Mouse (Mus musculus) ES-Bruce4 (cell line): Measurements from ENCODE around the gene Foxs1. TPM values are rescaled to one million over a fixed set of nuclear protein-coding genes. Genes with fewer than 3 reads are reported as not detected.

Experiments
- H3K27ac ChIP-seq: 2 replicates; pipeline ENCODE4 v1.5.1; 2012; ENCODE audit warnings: low read length, inconsistent platforms; ENCODE audit not compliant: insufficient read depth
- H3K27me3 ChIP-seq: 2 replicates; pipeline ENCODE4 v1.6.1; 2012; ENCODE audit warnings: mild to moderate bottlenecking, low read length, inconsistent platforms; ENCODE audit not compliant: control insufficient read depth, poor library complexity, insufficient read depth, severe bottlenecking
- H3K36me3 ChIP-seq: 2 replicates; pipeline ENCODE4 v1.6.1; 2012; ENCODE audit warnings: inconsistent platforms, mild to moderate bottlenecking, low read length, moderate library complexity; ENCODE audit not compliant: control insufficient read depth, poor library complexity, insufficient read depth, severe bottlenecking
- H3K4me1 ChIP-seq: one replicate; pipeline ENCODE4 v1.8.1; 2011; ENCODE audit warnings: low read length; ENCODE audit not compliant: control insufficient read depth, insufficient read depth
- H3K4me3 ChIP-seq: 2 replicates; pipeline ENCODE4 v1.5.1; 2011; ENCODE audit warnings: low read depth, mild to moderate bottlenecking, low read length
- H3K9ac ChIP-seq: 2 replicates; pipeline ENCODE4 v1.6.1; 2012; ENCODE audit warnings: low read depth, mild to moderate bottlenecking, inconsistent platforms; ENCODE audit not compliant: poor library complexity, severe bottlenecking
- H3K9me3 ChIP-seq: replicated peaks from 2 replicates; pipeline ENCODE4 v1.6.1; 2012; ENCODE audit warnings: mild to moderate bottlenecking, low read length, inconsistent platforms; ENCODE audit not compliant: control insufficient read depth, poor library complexity, insufficient read depth, severe bottlenecking
- CTCF ChIP-seq: IDR thresholded peaks from one replicate; pipeline ENCODE4 v1.8.1; 2011; ENCODE audit warnings: low read depth, low read length
- EP300 ChIP-seq: IDR thresholded peaks from 2 replicates; pipeline ENCODE4 v1.6.1; 2011; ENCODE audit warnings: low read depth, low read length; ENCODE audit not compliant: insufficient read depth
- POLR2A ChIP-seq: IDR thresholded peaks from one replicate; pipeline ENCODE4 v1.8.1; 2011; ENCODE audit warnings: low read length; ENCODE audit not compliant: insufficient read depth
- polyA plus RNA-seq: library from polyadenylated mRNA; stranded (reverse); fragments of >200 nt; gene quantifications from 2 replicates; pipeline ENCODE4 v1.2.4, GENCODE M21; 2011; ENCODE audit warnings: low read depth; ENCODE audit not compliant: missing spikeins, insufficient read depth, insufficient read length

Foxs1 gene
- not detected in 2 replicates for polyA plus RNA-seq

DNA sequence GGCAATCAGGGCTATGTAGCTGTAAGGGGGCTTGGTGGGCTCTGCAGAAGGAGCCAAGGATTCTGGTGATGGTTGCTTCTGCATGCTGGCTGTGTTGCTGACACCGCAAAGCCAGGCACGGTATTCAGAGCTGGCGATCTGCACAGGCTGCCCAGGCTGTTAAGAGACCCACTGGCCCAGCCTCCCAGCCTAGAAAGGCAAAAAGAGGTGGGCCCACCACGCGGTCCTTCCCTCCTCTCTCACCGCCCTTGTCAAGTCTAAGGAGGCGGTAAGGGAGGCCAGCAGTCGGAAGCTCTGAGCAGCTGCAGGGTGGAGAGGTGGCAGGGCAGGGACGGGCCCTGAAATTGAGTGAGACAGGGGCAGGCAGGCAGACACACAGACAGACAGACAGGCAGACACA is at the start of gene Foxs1:
Gene Foxs1, minus strand, starts transcription at position 161 of the 400 bp plus-strand sequence.
- Histone ChIP-seq H3K4me3 (peak within 1 kb of the TSS; percentile 16; the same call in 1 of the 2 replicates), H3K27me3 (no peaks in the 10 kb centered on the region), H3K27ac (no peak within 1 kb of the TSS), H3K36me3 (no peaks in the 10 kb centered on the region), H3K9ac (no peak within 1 kb of the TSS), H3K9me3 (no peaks in the 10 kb centered on the region), H3K4me1 (no peaks in the 10 kb centered on the region)
- no peak for TF ChIP-seq POLR2A
- no peak for TF ChIP-seq CTCF
- TF ChIP-seq EP300, result no peak

DNA sequence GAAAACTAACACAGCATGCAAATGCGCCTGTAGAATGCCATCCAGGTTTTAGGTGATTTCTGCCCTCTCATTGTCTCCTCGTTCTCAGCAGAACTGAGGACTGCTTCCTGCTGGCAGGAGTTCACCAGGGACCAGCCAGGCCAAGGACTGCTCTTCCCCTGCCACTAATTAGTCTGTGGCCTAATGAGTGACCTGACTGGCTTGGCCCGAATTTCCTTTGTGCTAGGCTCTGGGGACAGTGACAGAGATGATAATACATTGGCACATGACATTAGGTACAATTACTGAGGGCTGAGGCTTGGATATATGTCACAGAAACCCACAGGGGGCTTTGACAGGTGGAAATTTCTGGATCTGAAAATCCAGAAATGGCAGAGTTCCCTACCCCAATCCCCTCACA is 44.0 kb upstream of the Foxs1 start:
- H3K9ac ChIP-seq, result no peak overlapping the region
- H3K36me3 ChIP-seq, result no peaks in the 10 kb centered on the region
- no peaks in the 10 kb centered on the region for H3K9me3 ChIP-seq
- H3K4me1 ChIP-seq, result no peaks in the 10 kb centered on the region
- H3K4me3 ChIP-seq, result no peak overlapping the region
- no peak overlapping the region for H3K27ac ChIP-seq
- H3K27me3 ChIP-seq, result no peaks in the 10 kb centered on the region
- TF ChIP-seq CTCF (no peak), EP300 (no peak), POLR2A (no peak)

DNA sequence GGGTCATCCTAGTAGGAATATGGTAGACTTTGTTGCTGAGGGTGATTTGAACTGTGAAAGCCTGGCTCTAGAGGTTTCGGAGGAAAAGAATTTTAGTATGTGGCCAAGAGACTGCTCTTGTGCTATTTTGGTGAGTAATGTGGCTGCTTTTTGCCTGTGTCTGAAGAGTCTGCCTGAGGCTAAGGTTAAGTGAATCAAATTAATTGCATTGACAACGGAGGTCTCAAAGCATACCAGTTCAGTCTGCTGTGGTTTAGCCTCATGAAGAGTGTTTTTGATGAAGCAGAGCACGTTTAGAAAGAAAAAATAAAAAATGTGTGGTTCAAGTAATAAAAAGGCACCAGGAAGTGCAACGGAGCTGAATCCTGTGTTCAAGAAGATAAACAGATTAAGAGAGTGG is 32.5 kb upstream of the Foxs1 start:
- no peak overlapping the region for H3K9ac ChIP-seq
- H3K9me3 ChIP-seq, result peaks cover 22% of the 10 kb centered on the region
- no peaks in the 10 kb centered on the region for H3K36me3 ChIP-seq
- H3K27me3 ChIP-seq, result no peaks in the 10 kb centered on the region
- no peak overlapping the region for H3K27ac ChIP-seq
- H3K4me1 ChIP-seq, result no peaks in the 10 kb centered on the region
- no peak overlapping the region for H3K4me3 ChIP-seq
- TF ChIP-seq POLR2A, result no peak
- no peak for TF ChIP-seq CTCF
- TF ChIP-seq EP300, result no peak

DNA sequence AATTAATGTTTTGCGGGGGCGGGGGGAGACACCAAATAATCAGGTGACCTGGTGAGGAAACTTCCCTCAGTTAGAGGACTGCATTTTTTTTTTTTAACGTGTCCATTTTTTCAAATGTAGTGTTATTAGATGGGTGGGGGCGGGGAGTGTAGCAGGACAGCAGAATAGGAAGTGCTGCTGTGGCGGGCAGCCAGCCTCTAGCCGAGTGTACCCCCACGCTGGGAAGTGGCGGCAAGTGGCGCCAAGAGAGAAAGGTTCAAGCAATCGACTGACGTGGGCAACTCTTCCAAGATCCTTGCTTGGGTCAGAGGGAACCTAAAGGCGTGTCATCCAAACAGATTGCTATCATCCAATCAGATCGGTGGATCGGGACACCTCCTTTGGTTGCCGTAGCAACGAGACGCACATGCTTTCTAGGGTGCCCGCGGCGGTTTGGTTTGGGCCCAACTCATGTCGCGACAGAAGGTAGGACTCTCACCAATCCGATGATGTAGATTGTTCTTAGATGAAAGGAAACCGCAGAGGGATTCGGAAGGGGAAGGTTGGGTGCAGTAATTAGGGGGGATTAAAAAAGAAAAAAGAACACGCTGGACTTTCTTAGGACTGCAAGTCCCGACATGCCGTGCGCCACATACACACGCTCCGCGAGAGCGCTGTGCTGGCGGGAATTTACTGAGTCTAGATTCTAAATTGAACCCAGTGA is 29.2 kb upstream of the Foxs1 start, which contains the start of gene Ttll9:
Gene Ttll9, plus strand, starts transcription at position 395 of the 703 bp plus-strand sequence.
- H3K36me3 ChIP-seq, result no peaks in the 10 kb centered on the region
- H3K9me3 ChIP-seq, result peaks cover 22% of the 10 kb centered on the region
- H3K4me1 ChIP-seq, result no peaks in the 10 kb centered on the region
- peak within 1 kb of the TSS; percentile 43 for H3K4me3 ChIP-seq
- no peak within 1 kb of the TSS for H3K9ac ChIP-seq
- no peaks in the 10 kb centered on the region for H3K27me3 ChIP-seq
- TF ChIP-seq EP300 (0 out of 2 replicates have a peak, but pooled peaks have one; percentile 24), CTCF (no peak), POLR2A (no peak)
- H3K27ac ChIP-seq, result no peak within 1 kb of the TSS

DNA sequence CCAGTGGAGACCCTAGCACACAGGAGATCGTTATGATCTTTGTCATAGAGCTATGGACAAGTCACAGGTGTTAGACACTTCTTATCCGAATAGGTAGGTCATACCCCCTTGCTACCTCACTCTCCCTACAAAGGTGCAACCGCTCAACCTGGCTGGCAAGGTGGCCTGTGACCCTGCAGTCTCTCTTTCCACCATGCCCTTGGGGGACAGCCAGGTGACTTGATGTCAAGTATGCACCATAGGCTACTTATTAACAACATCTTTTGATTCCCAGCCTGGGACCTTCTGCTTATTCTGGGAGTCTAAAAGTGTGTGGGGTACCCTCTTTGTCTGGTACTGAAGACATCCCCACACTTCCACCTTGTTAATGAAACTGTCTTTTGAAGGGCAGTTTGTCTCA is 25.1 kb upstream of the Foxs1 start:
- H3K9me3 ChIP-seq, result peaks cover 5% of the 10 kb centered on the region
- no peak overlapping the region for H3K9ac ChIP-seq
- peaks cover 2% of the 10 kb centered on the region for H3K4me1 ChIP-seq
- no peaks in the 10 kb centered on the region for H3K27me3 ChIP-seq
- H3K27ac ChIP-seq, result no peak overlapping the region
- no peaks in the 10 kb centered on the region for H3K36me3 ChIP-seq
- no peak overlapping the region for H3K4me3 ChIP-seq
- TF ChIP-seq POLR2A, result no peak
- no peak for TF ChIP-seq CTCF
- no peak for TF ChIP-seq EP300

DNA sequence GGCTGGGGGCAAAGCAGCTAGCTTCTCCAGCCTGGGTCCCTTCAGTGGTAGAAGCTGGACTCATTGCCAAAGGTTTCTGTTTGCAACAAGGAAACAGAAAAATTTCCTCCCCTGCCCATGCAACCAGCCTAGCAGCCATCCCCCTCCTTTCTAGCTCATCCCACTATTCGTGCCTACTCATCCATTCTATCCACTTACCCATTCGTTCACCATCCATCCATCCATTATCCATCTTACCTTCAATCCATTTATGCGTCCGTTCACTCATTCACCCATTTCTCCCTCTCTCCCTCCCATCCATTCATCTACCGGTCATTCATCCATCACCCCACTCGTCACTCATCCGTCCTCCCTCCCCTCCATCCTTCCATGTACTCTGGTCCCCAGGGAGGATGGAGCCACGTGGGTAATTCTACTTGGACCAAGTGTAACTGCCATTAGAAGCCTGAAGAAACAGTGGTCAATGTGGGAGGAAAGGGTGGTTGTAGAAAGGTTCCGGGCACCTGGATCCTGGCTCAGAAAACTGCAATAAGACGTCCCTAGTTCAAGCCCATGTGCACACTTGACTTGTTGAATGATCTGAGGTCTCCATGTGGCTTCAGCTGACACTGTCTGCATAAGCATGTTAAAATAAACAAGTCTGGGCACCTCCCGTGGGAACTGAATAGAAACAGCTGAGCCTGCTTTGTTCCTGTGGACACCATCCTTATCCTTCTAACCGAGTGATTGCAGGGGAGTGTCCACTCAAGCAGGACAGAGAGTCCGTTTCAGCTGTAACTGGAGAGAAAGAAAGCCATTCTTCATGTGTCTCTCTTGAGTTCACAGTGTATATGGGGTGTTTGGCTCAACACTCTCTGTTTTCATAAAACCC is 19.1 kb upstream of the Foxs1 start:
- Histone ChIP-seq H3K4me3 (peak overlapping the region; percentile 54), H3K4me1 (peaks cover 2% of the 10 kb centered on the region), H3K9me3 (no peaks in the 10 kb centered on the region), H3K27me3 (peaks cover 4% of the 10 kb centered on the region; the same call in 1 of the 2 replicates), H3K27ac (no peak overlapping the region), H3K36me3 (no peaks in the 10 kb centered on the region), H3K9ac (peak overlapping the region; percentile 82)
- TF ChIP-seq CTCF (no peak), POLR2A (no peak), EP300 (no peak)
